Mouse (Mus musculus) gonadal fat pad, adult 2 months (tissue): ENCODE data around the gene Olfr1364. TPM values are rescaled to one million over a fixed set of nuclear protein-coding genes. Genes with fewer than 3 reads are reported as not detected.

Experiments used
- DNase-seq: peaks from one replicate; pipeline ENCODE4 v3.0.0-alpha.2; 2012; ENCODE audit warnings: low read depth
- polyA plus RNA-seq: library from polyadenylated mRNA; depleted of rRNA; stranded (reverse); fragments of >200 nt; gene quantifications from 2 replicates; pipeline ENCODE4 v1.2.3, GENCODE M21; 2012; rRNA removed

The Olfr1364 gene
- not detected in 2 replicates for polyA plus RNA-seq

GRCm38 (mm10) chr13:21581659-21582058 is at the start of gene Olfr1364:
Gene Olfr1364, minus strand, starts transcription at chr13:21581759.
- no peak for DNase-seq

- no peak for DNase-seq
These were observed 32.4 kb upstream of the Olfr1364 start, which contains the start of gene Olfr1362 for GRCm38 (mm10) chr13:21613922-21614321. Gene Olfr1362, minus strand, starts transcription at chr13:21614022.

- DNase-seq: no peak
These were observed 10.1 kb upstream of the Olfr1364 start for GRCm38 (mm10) chr13:21591618-21592017.

GRCm38 (mm10) chr13:21559793-21560192 is 21.8 kb downstream of the Olfr1364 start, which contains the start of gene Olfr1535:
Gene Olfr1535, minus strand, starts transcription at chr13:21559893.
- DNase-seq: no peak

GRCm38 (mm10) chr13:21550416-21551110 is 31.0 kb downstream of the Olfr1364 start:
- DNase-seq: no peak

GRCm38 (mm10) chr13:21549487-21549886 is 32.1 kb downstream of the Olfr1364 start:
- no peak for DNase-seq

GRCm38 (mm10) chr13:21542708-21543107 is 38.9 kb downstream of the Olfr1364 start, which contains the start of gene Olfr1366:
Gene Olfr1366, minus strand, starts transcription at chr13:21542808.
- DNase-seq: no peak

- no peak for DNase-seq
These were observed 50.8 kb downstream of the Olfr1364 start, which contains the start of gene Zkscan8 for GRCm38 (mm10) chr13:21530781-21531201. Gene Zkscan8, minus strand, starts transcription at chr13:21531120.

- no peak for DNase-seq
These were observed 51.4 kb downstream of the Olfr1364 start for GRCm38 (mm10) chr13:21530136-21530535.

Other genes starting within 250 kb of the Olfr1364 start
- gene Olfr1367, start 234.8 kb downstream of the Olfr1364 start, polyA plus RNA-seq: not detected in 2 replicates
- gene Zscan12, start 218.9 kb downstream of the Olfr1364 start, polyA plus RNA-seq: 1.9 and 2.3 TPM in 2 replicates
- 24.0 and 29.1 TPM in 2 replicates for gene Zkscan3, start 179.0 kb downstream of the Olfr1364 start, polyA plus RNA-seq
- 0.81 and 1.2 TPM in 2 replicates for gene Pgbd1, start 140.7 kb downstream of the Olfr1364 start, polyA plus RNA-seq
- 22.6 and 23.8 TPM in 2 replicates for gene Zscan26, start 128.0 kb downstream of the Olfr1364 start, polyA plus RNA-seq
- 0.74 and 0.86 TPM in 2 replicates for gene Nkapl, start 113.2 kb downstream of the Olfr1364 start, polyA plus RNA-seq
- gene Zkscan4, start 102.9 kb downstream of the Olfr1364 start, polyA plus RNA-seq: 1.7 and 2.0 TPM in 2 replicates
- 0.76 TPM in 1 of 2 replicates, not detected in the other for gene Gm10065, start 102.3 kb downstream of the Olfr1364 start, polyA plus RNA-seq
- 0.27 and 0.50 TPM in 2 replicates for gene AK157302, start 86.5 kb downstream of the Olfr1364 start, polyA plus RNA-seq
- 12.7 and 15.5 TPM in 2 replicates for gene Gm11273, start 80.3 kb downstream of the Olfr1364 start, polyA plus RNA-seq
- 6.2 and 6.3 TPM in 2 replicates for gene Zkscan8, start 50.6 kb downstream of the Olfr1364 start, polyA plus RNA-seq
- not detected in 2 replicates for gene Olfr1366, start 39.0 kb downstream of the Olfr1364 start, polyA plus RNA-seq
- not detected in 2 replicates for gene Olfr1535, start 21.9 kb downstream of the Olfr1364 start, polyA plus RNA-seq
- not detected in 2 replicates for gene Olfr1362, start 32.3 kb upstream of the Olfr1364 start, polyA plus RNA-seq
- gene Olfr11, start 60.8 kb upstream of the Olfr1364 start, polyA plus RNA-seq: not detected in 2 replicates
- not detected in 2 replicates for gene Olfr1361, start 81.6 kb upstream of the Olfr1364 start, polyA plus RNA-seq
- gene Olfr1360, start 95.6 kb upstream of the Olfr1364 start, polyA plus RNA-seq: not detected in 2 replicates
- gene Olfr1359, start 116.4 kb upstream of the Olfr1364 start, polyA plus RNA-seq: not detected in 2 replicates
- gene Hist1h2bl, start 134.4 kb upstream of the Olfr1364 start, polyA plus RNA-seq: 1.8 TPM in 1 of 2 replicates, not detected in the other
- 3.0 and 4.3 TPM in 2 replicates for gene Hist1h2ai, start 134.7 kb upstream of the Olfr1364 start, polyA plus RNA-seq
- gene Hist1h3h, start 135.9 kb upstream of the Olfr1364 start, polyA plus RNA-seq: 4.0 and 12.7 TPM in 2 replicates
- gene Hist1h2bm, start 140.3 kb upstream of the Olfr1364 start, polyA plus RNA-seq: 0.65 TPM in 1 of 2 replicates, not detected in the other
- 0.97 and 1.7 TPM in 2 replicates for gene Hist1h4j, start 153.3 kb upstream of the Olfr1364 start, polyA plus RNA-seq
- 3.7 and 10.4 TPM in 2 replicates for gene Hist1h4k, start 168.7 kb upstream of the Olfr1364 start, polyA plus RNA-seq
- 1.1 and 1.3 TPM in 2 replicates for gene Hist1h2ak, start 172.1 kb upstream of the Olfr1364 start, polyA plus RNA-seq
- 0.98 and 1.1 TPM in 2 replicates for gene Hist1h2bn, start 172.4 kb upstream of the Olfr1364 start, polyA plus RNA-seq
- gene Hist1h1b, start 198.9 kb upstream of the Olfr1364 start, polyA plus RNA-seq: 0.43 TPM in 2 replicates
- gene Hist1h3i, start 201.6 kb upstream of the Olfr1364 start, polyA plus RNA-seq: 5.2 and 5.7 TPM in 2 replicates
- 1.4 and 2.6 TPM in 2 replicates for gene Hist1h2an, start 205.5 kb upstream of the Olfr1364 start, polyA plus RNA-seq
- 1.3 and 4.4 TPM in 2 replicates for gene Hist1h2bp, start 205.7 kb upstream of the Olfr1364 start, polyA plus RNA-seq
- gene Hist1h2bq, start 228.4 kb upstream of the Olfr1364 start, polyA plus RNA-seq: 6.5 and 38.5 TPM in 2 replicates
- gene Hist1h2ao, start 228.7 kb upstream of the Olfr1364 start, polyA plus RNA-seq: not detected in 2 replicates
- gene Hist1h4m, start 230.0 kb upstream of the Olfr1364 start, polyA plus RNA-seq: not detected in 2 replicates